ENCODE assay signal across 11 mouse cellular contexts in the genomic region with DNA sequence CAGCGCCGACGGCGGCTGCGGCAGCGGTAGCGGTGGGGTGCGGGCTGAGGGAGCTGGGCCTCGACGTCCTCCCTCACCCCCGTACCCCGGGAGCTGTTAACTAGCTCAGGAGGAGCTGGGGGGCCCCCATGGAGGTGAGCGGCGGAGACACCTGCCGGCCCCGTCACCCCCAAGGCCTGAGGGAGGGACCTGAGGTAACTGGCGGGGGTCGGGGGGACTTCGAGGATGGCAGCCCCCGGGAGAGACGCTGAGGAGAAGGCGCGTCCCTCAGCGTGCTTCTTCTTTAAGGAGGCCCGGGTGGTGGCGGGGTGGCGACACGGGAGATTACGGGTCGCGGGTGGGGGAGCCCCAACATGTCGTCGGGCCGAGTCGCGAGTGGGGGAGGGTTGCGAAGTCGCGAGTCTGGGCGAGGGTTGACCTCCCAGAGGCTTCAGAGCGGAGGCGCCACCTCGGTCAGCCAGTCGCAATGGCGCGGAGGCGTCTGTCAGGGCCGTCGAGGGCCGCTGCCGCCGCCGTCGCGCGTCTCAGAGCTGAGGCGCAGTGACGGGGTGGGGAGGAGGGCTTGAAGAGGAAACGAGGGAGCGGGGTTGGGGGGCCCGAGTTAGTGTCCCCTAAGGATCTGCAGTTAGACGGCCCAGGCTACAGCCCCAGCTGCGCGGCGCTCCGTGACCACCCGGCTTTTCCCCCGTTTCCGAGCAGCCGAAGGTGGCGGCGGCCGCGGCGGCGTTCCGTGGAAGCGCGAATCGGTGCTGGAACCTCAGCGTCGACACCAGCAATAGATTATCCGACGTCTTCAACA. TPM values are rescaled to one million over a fixed set of nuclear protein-coding genes. Genes with fewer than 3 reads are reported as not detected.
DNase-seq lines count a peak whose midpoint lies in the region; ATAC-seq lines count a peak whose summit lies in the region.
"Had no signal": no experiment of that assay in that cellular context is flagged by ENCODE, and none has a peak within 500 bp of the region (broad histone marks: within the 10 kb centered on the region; RNA-seq: fewer than 3 reads in every experiment).

No protein-coding gene starts in this region.

- peak overlapping the region; percentile 46 for H3K4me2 ChIP-seq in kidney, embryonic 15.5 days
- peak overlapping the region; percentile 41 for H3K4me2 ChIP-seq in embryonic facial prominence, embryonic 13.5 days
- peak overlapping the region; percentile 10; the same call in 1 of the 2 replicates for H3K4me2 ChIP-seq in liver, embryonic 15.5 days

- H3K27me3 ChIP-seq in kidney, embryonic 15.5 days, result peaks cover 33% of the 10 kb centered on the region
- peaks cover 33% of the 10 kb centered on the region for H3K27me3 ChIP-seq in embryonic facial prominence, embryonic 13.5 days
- peaks cover 35% of the 10 kb centered on the region for H3K27me3 ChIP-seq in liver, embryonic 15.5 days

- no peak overlapping the region for H3K9ac ChIP-seq in kidney, embryonic 15.5 days
- H3K9ac ChIP-seq in embryonic facial prominence, embryonic 13.5 days, result no peak overlapping the region
- no peak overlapping the region for H3K9ac ChIP-seq in liver, embryonic 15.5 days

- peaks cover 8% of the 10 kb centered on the region for H3K9me3 ChIP-seq in kidney, embryonic 15.5 days (replicated peaks)
- peaks cover 12% of the 10 kb centered on the region for H3K9me3 ChIP-seq in embryonic facial prominence, embryonic 13.5 days
- H3K9me3 ChIP-seq in liver, embryonic 15.5 days (replicated peaks), result no peaks in the 10 kb centered on the region; the same call in 1 of the 2 replicates

- H3K4me1 ChIP-seq in kidney, embryonic 15.5 days, result 0 out of 2 replicates have a peak, but pooled peaks cover 5% of the 10 kb centered on the region
- H3K4me1 ChIP-seq in embryonic facial prominence, embryonic 13.5 days, result 0 out of 2 replicates have a peak, but pooled peaks cover 2% of the 10 kb centered on the region
- H3K4me1 ChIP-seq in liver, embryonic 15.5 days (replicated peaks), result peaks cover 5% of the 10 kb centered on the region; the same call in 1 of the 2 replicates

- H3K36me3 ChIP-seq in kidney, embryonic 15.5 days, result no peaks in the 10 kb centered on the region
- H3K36me3 ChIP-seq in embryonic facial prominence, embryonic 13.5 days, result no peaks in the 10 kb centered on the region
- H3K36me3 ChIP-seq in liver, embryonic 15.5 days (replicated peaks), result no peaks in the 10 kb centered on the region

- no peak overlapping the region for H3K27ac ChIP-seq in kidney, embryonic 15.5 days
- H3K27ac ChIP-seq in embryonic facial prominence, embryonic 13.5 days, result no peak overlapping the region
- H3K27ac ChIP-seq in liver, embryonic 15.5 days (replicated peaks), result no peak overlapping the region

- peak overlapping the region; percentile 12 for H3K4me3 ChIP-seq in kidney, embryonic 15.5 days (replicated peaks)
- peak overlapping the region; percentile 12 for H3K4me3 ChIP-seq in embryonic facial prominence, embryonic 13.5 days
- no peak overlapping the region for H3K4me3 ChIP-seq in liver, embryonic 15.5 days (replicated peaks)
- H3K4me3 ChIP-seq: megakaryocyte, embryonic 14.5 days had no signal

- no peak for DNase-seq in kidney, adult 11 months
- DNase-seq in R1 (ENCODE audit: low read depth, low spot score), result peak; percentile 49
- no peak for DNase-seq in embryo, embryonic 10.5 days (ENCODE audit: low spot score)
- DNase-seq in spleen, adult 12 weeks (ENCODE audit: low spot score), result no peak
- DNase-seq: layer of hippocampus, postnatal 36 days; right cerebral cortex, adult 18-20 months had no signal

- ATAC-seq in kidney, embryonic 15.5 days (replicated peaks; ENCODE audit: low FRiP score), result no peak
- no peak for ATAC-seq in embryonic facial prominence, embryonic 13.5 days (ENCODE audit: insufficient number of reproducible peaks, insufficient read depth, low FRiP score, low TSS enrichment, low read depth)
- ATAC-seq in liver, embryonic 15.5 days (ENCODE audit: insufficient read depth), result no peak
- ATAC-seq: Patski had no signal

- 44% methylated on average over 84 of the region's 84 CpGs for WGBS in kidney, embryonic 15.5 days
- WGBS in embryonic facial prominence, embryonic 13.5 days, result 53% methylated on average over 84 of the region's 84 CpGs
- WGBS in liver, embryonic 15.5 days (ENCODE audit: insufficient replicate concordance), result 50% methylated on average over 84 of the region's 84 CpGs

RNA-seq across cellular contexts. Expression of a gene that starts 2.3 kb away (rescaled TPM):
- polyA plus RNA-seq in kidney, embryonic 15.5 days (2015; fragmentation: Nextera tagmentation; extraction: Ambion mirVana), result 0.49 and 0.50 TPM in 2 replicates
- 0.45 and 0.79 TPM in 2 replicates for polyA plus RNA-seq in embryonic facial prominence, embryonic 13.5 days (2015; fragmentation: Nextera tagmentation; extraction: Ambion mirVana)
- polyA plus RNA-seq in liver, embryonic 15.5 days (2015; fragmentation: Nextera tagmentation; extraction: Ambion mirVana), result 0.09 TPM in 1 of 2 replicates, not detected in the other

RNA-seq across cellular contexts. Expression of a gene that starts 31.7 kb away (rescaled TPM):
- polyA plus RNA-seq in kidney, embryonic 15.5 days (2015; fragmentation: Nextera tagmentation; extraction: Ambion mirVana), result 48.7 and 56.0 TPM in 2 replicates
- 44.6 and 46.9 TPM in 2 replicates for polyA plus RNA-seq in embryonic facial prominence, embryonic 13.5 days (2015; fragmentation: Nextera tagmentation; extraction: Ambion mirVana)
- 13.4 and 13.6 TPM in 2 replicates for polyA plus RNA-seq in liver, embryonic 15.5 days (2015; fragmentation: Nextera tagmentation; extraction: Ambion mirVana)
